Mouse (Mus musculus): Measurements from ENCODE around the gene Cnot3.

GRCm38 (mm10) chr7:3692382-3692986 is 47.4 kb downstream of the Cnot3 start, which contains the start of gene Tsen34:
- TF ChIP-seq POLR2A (IDR thresholded peaks at IDR 0.05; ENCODE audit: borderline replicate concordance, low read depth, low read length) (no peak), CTCF (IDR thresholded peaks at IDR 0.05; ENCODE audit: low read depth, low read length) (no peak)

Measured in bone marrow macrophage, adult 2 months (primary cell).